Mouse (Mus musculus): ENCODE results near the gene Olfr713.

DNA sequence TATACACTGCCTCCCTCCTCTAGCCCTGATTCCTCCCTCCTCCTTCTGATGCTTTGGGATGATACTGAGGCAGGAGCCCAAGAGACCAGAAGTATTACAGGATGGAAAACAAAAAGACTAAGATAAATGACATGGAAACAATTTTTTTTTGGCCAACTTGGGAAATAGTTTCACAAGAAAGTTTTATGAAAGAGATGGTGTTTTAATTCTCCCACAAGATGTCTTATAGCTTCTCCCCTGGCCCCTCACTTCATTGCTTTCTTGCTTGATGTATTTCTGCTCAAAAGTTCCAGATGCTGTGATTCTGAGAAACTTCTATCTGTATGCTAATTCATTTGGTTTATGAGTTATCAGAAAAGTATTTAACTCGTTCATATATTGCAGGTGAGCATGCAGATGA, 25.0 kb upstream of the Olfr713 start, which contains the start of gene Olfr2:
- no peak for TF ChIP-seq EP300 (IDR thresholded peaks at IDR 0.05; ENCODE audit: low read depth)
- no peak for TF ChIP-seq CTCF (IDR thresholded peaks at IDR 0.05; ENCODE audit: low read depth)
